Mouse (Mus musculus): ENCODE data around the gene Olfr596. TPM values are rescaled to one million over a fixed set of nuclear protein-coding genes. Genes with fewer than 3 reads are reported as not detected.
"Not testable (repeated sequence)": the region's sequence is repeated elsewhere in the genome, so short reads cannot be mapped to it uniquely, and the experiment has no call there.

Olfr596 gene
- not detected in 2 replicates for polyA plus RNA-seq (2014; fragmentation: Nextera tagmentation; extraction: Ambion mirVana)

- H3K4me1 ChIP-seq (ENCODE audit: control insufficient read depth, insufficient read depth, low read length); H3K27ac ChIP-seq (ENCODE audit: low read depth, low read length); DNase-seq (ENCODE audit: low spot score, missing footprints); H3K9ac ChIP-seq (ENCODE audit: low read length); H3K4me2 ChIP-seq; H3K27me3 ChIP-seq (ENCODE audit: control insufficient read depth, insufficient read depth, low read length); H3K4me3 ChIP-seq (ENCODE audit: low read depth, low read length); ATAC-seq (ENCODE audit: low FRiP score); H3K9me3 ChIP-seq (ENCODE audit: control insufficient read depth, low read length); H3K36me3 ChIP-seq (ENCODE audit: control insufficient read depth, insufficient read depth, low read length): not testable (repeated sequence)
- WGBS = 91% methylated on average over 2 of the region's 2 CpGs
Observed at GRCm38 (mm10) chr7:103305348-103305747, at the start of gene Olfr596. Gene Olfr596, plus strand, starts transcription at chr7:103305648.

DNA sequence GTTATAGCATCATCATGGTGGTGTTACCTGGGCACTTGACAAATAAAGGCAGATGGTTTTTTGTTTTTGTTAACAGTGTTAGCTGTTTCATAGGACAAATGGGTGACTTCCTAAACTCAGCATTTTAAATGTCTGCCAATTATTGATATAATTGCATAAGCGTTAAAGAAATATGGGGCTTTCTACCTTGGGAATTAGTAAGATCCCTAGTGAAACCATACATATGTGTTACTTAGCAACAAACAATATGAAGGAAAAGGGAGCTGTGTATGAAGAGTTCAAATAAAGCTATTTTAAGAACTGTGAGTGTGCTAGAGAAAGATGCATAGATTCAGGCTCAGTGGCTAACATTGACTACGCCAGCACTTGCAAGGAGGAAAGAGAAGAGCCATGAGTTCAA is 10.6 kb downstream of the Olfr596 start, which contains the start of gene Olfr597:
Gene Olfr597 (plus strand): TSS at position 301 of the 400 bp plus-strand sequence.
- 90% methylated on average over 2 of the region's 2 CpGs for WGBS
- DNase-seq (ENCODE audit: low spot score, missing footprints); H3K9me3 ChIP-seq (ENCODE audit: control insufficient read depth, low read length); H3K27ac ChIP-seq (ENCODE audit: low read depth, low read length); H3K4me2 ChIP-seq; ATAC-seq (ENCODE audit: low FRiP score); H3K4me1 ChIP-seq (ENCODE audit: control insufficient read depth, insufficient read depth, low read length); H3K27me3 ChIP-seq (ENCODE audit: control insufficient read depth, insufficient read depth, low read length); H3K4me3 ChIP-seq (ENCODE audit: low read depth, low read length); H3K9ac ChIP-seq (ENCODE audit: low read length); H3K36me3 ChIP-seq (ENCODE audit: control insufficient read depth, insufficient read depth, low read length): not testable (repeated sequence)

GRCm38 (mm10) chr7:103323268-103323667 is 17.8 kb downstream of the Olfr596 start, which contains the start of gene Olfr598:
Gene Olfr598, plus strand, starts transcription at chr7:103323568.
- no peak within 1 kb of the TSS for H3K27ac ChIP-seq (ENCODE audit: low read depth, low read length)
- H3K4me3 ChIP-seq (ENCODE audit: low read depth, low read length) = no peak within 1 kb of the TSS
- no peak within 1 kb of the TSS for H3K9ac ChIP-seq (ENCODE audit: low read length)
- H3K9me3 ChIP-seq (ENCODE audit: control insufficient read depth, low read length) = no peaks in the 10 kb centered on the region
- H3K4me2 ChIP-seq = no peak within 1 kb of the TSS
- H3K27me3 ChIP-seq (ENCODE audit: control insufficient read depth, insufficient read depth, low read length) = no peaks in the 10 kb centered on the region
- no peaks in the 10 kb centered on the region for H3K4me1 ChIP-seq (ENCODE audit: control insufficient read depth, insufficient read depth, low read length)
- no peaks in the 10 kb centered on the region for H3K36me3 ChIP-seq (ENCODE audit: control insufficient read depth, insufficient read depth, low read length)
- no peak for DNase-seq (ENCODE audit: low spot score, missing footprints)
- no peak for ATAC-seq (ENCODE audit: low FRiP score)

DNA sequence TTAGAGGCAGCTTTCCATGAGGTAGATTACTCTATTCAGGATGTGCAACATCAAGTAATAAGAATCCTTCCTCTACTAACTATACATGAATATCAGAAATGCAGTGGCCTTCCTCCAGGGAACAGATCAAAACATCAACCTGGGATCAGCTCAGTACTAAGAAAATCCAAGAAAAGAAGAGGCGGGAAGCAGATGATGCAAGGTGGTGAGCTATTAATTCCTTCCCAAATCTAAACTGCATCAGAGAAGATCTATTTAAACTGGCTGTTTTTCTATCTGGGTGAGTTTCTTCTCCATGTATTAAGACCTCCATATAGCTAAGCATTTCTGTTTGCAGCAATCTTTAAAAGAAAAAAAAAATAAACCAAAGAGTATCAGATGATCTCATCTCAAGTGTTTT is 30.2 kb downstream of the Olfr596 start, which contains the start of gene Olfr599:
Gene Olfr599 (plus strand): TSS at position 301 of the 400 bp plus-strand sequence.
- DNase-seq (ENCODE audit: low spot score, missing footprints) (no peak), ATAC-seq (ENCODE audit: low FRiP score) (no peak)
- no peaks in the 10 kb centered on the region for H3K9me3 ChIP-seq (ENCODE audit: control insufficient read depth, low read length)
- H3K36me3 ChIP-seq (ENCODE audit: control insufficient read depth, insufficient read depth, low read length) = no peaks in the 10 kb centered on the region
- no peak within 1 kb of the TSS for H3K4me2 ChIP-seq
- H3K27me3 ChIP-seq (ENCODE audit: control insufficient read depth, insufficient read depth, low read length) = no peaks in the 10 kb centered on the region
- no peaks in the 10 kb centered on the region for H3K4me1 ChIP-seq (ENCODE audit: control insufficient read depth, insufficient read depth, low read length)
- H3K9ac ChIP-seq (ENCODE audit: low read length) = no peak within 1 kb of the TSS
- H3K27ac ChIP-seq (ENCODE audit: low read depth, low read length) = no peak within 1 kb of the TSS
- no peak within 1 kb of the TSS for H3K4me3 ChIP-seq (ENCODE audit: low read depth, low read length)
- WGBS = 84% methylated on average over 1 of the region's 1 CpGs

DNA sequence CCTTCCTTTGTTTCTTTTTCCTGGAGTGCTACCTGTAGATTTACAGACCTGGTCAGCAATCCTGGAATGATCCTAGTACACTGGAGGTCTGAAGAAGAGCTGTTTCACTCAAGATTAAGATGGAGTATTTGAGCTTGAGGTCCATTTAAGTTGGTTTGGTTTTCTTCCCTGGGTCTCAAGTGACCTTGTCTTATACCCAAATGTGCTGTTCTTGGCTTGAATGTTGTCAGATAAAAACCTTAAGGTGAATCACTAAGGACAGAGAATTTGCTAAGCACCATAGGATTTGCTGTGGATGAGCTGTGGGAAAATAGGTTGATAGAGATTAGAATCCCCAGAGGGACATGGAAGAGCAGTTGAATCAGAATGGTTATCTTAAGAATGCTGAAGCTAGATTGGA is 44.1 kb downstream of the Olfr596 start, which contains the start of gene Olfr600:
Gene Olfr600 (minus strand): TSS at position 101 of the 400 bp plus-strand sequence.
- Histone ChIP-seq H3K9ac (ENCODE audit: low read length) (no peak within 1 kb of the TSS), H3K4me1 (ENCODE audit: control insufficient read depth, insufficient read depth, low read length) (no peaks in the 10 kb centered on the region), H3K4me3 (ENCODE audit: low read depth, low read length) (no peak within 1 kb of the TSS), H3K27ac (ENCODE audit: low read depth, low read length) (no peak within 1 kb of the TSS), H3K4me2 (no peak within 1 kb of the TSS), H3K36me3 (ENCODE audit: control insufficient read depth, insufficient read depth, low read length) (no peaks in the 10 kb centered on the region), H3K9me3 (ENCODE audit: control insufficient read depth, low read length) (no peaks in the 10 kb centered on the region), H3K27me3 (ENCODE audit: control insufficient read depth, insufficient read depth, low read length) (no peaks in the 10 kb centered on the region)
- ATAC-seq (ENCODE audit: low FRiP score) = no peak
- no peak for DNase-seq (ENCODE audit: low spot score, missing footprints)

Small RNAs within 50 kb of the gene (microRNA-seq; reads per million reads assigned to microRNA genes)
- gene Gm23550 (not detected), gene Gm25171 (not detected)

Other genes with a start within 250 kb of the Olfr596 start
- gene Olfr584, start 223.8 kb upstream of the Olfr596 start, polyA plus RNA-seq (2014; fragmentation: Nextera tagmentation; extraction: Ambion mirVana) = not detected in 2 replicates
- not detected in 2 replicates for gene Olfr585, start 207.9 kb upstream of the Olfr596 start, polyA plus RNA-seq (2014; fragmentation: Nextera tagmentation; extraction: Ambion mirVana)
- not detected in 2 replicates for gene Olfr586, start 180.0 kb upstream of the Olfr596 start, polyA plus RNA-seq (2014; fragmentation: Nextera tagmentation; extraction: Ambion mirVana)
- not detected in 2 replicates for gene Olfr588-ps1, start 164.8 kb upstream of the Olfr596 start, polyA plus RNA-seq (2014; fragmentation: Nextera tagmentation; extraction: Ambion mirVana)
- not detected in 2 replicates for gene Olfr589, start 149.3 kb upstream of the Olfr596 start, polyA plus RNA-seq (2014; fragmentation: Nextera tagmentation; extraction: Ambion mirVana)
- gene Olfr591, start 127.3 kb upstream of the Olfr596 start, polyA plus RNA-seq (2014; fragmentation: Nextera tagmentation; extraction: Ambion mirVana) = not detected in 2 replicates
- not detected in 2 replicates for gene Olfr592, start 120.8 kb upstream of the Olfr596 start, polyA plus RNA-seq (2014; fragmentation: Nextera tagmentation; extraction: Ambion mirVana)
- gene Olfr593, start 93.8 kb upstream of the Olfr596 start, polyA plus RNA-seq (2014; fragmentation: Nextera tagmentation; extraction: Ambion mirVana) = not detected in 2 replicates
- not detected in 2 replicates for gene Olfr594, start 88.7 kb upstream of the Olfr596 start, polyA plus RNA-seq (2014; fragmentation: Nextera tagmentation; extraction: Ambion mirVana)
- not detected in 2 replicates for gene Usp17ld, start 53.1 kb upstream of the Olfr596 start, polyA plus RNA-seq (2014; fragmentation: Nextera tagmentation; extraction: Ambion mirVana)
- gene Olfr597, start 10.7 kb downstream of the Olfr596 start, polyA plus RNA-seq (2014; fragmentation: Nextera tagmentation; extraction: Ambion mirVana) = not detected in 2 replicates
- gene Olfr598, start 17.9 kb downstream of the Olfr596 start, polyA plus RNA-seq (2014; fragmentation: Nextera tagmentation; extraction: Ambion mirVana) = not detected in 2 replicates
- not detected in 2 replicates for gene Olfr599, start 30.3 kb downstream of the Olfr596 start, polyA plus RNA-seq (2014; fragmentation: Nextera tagmentation; extraction: Ambion mirVana)
- gene Olfr600, start 44.0 kb downstream of the Olfr596 start, polyA plus RNA-seq (2014; fragmentation: Nextera tagmentation; extraction: Ambion mirVana) = not detected in 2 replicates
- gene Olfr601, start 57.0 kb downstream of the Olfr596 start, polyA plus RNA-seq (2014; fragmentation: Nextera tagmentation; extraction: Ambion mirVana) = not detected in 2 replicates
- gene Olfr603, start 80.5 kb downstream of the Olfr596 start, polyA plus RNA-seq (2014; fragmentation: Nextera tagmentation; extraction: Ambion mirVana) = not detected in 2 replicates
- gene Usp17lc, start 109.4 kb downstream of the Olfr596 start, polyA plus RNA-seq (2014; fragmentation: Nextera tagmentation; extraction: Ambion mirVana) = not detected in 2 replicates
- gene Olfr605, start 139.8 kb downstream of the Olfr596 start, polyA plus RNA-seq (2014; fragmentation: Nextera tagmentation; extraction: Ambion mirVana) = not detected in 2 replicates
- not detected in 2 replicates for gene Olfr606, start 143.4 kb downstream of the Olfr596 start, polyA plus RNA-seq (2014; fragmentation: Nextera tagmentation; extraction: Ambion mirVana)
- not detected in 2 replicates for gene Olfr607, start 158.5 kb downstream of the Olfr596 start, polyA plus RNA-seq (2014; fragmentation: Nextera tagmentation; extraction: Ambion mirVana)
- gene Olfr608, start 164.2 kb downstream of the Olfr596 start, polyA plus RNA-seq (2014; fragmentation: Nextera tagmentation; extraction: Ambion mirVana) = not detected in 2 replicates
- not detected in 2 replicates for gene Olfr609, start 192.4 kb downstream of the Olfr596 start, polyA plus RNA-seq (2014; fragmentation: Nextera tagmentation; extraction: Ambion mirVana)
- gene Olfr610, start 206.5 kb downstream of the Olfr596 start, polyA plus RNA-seq (2014; fragmentation: Nextera tagmentation; extraction: Ambion mirVana) = not detected in 2 replicates
- gene Olfr611, start 215.2 kb downstream of the Olfr596 start, polyA plus RNA-seq (2014; fragmentation: Nextera tagmentation; extraction: Ambion mirVana) = not detected in 2 replicates
- not detected in 2 replicates for gene Olfr612, start 237.1 kb downstream of the Olfr596 start, polyA plus RNA-seq (2014; fragmentation: Nextera tagmentation; extraction: Ambion mirVana)
- not detected in 2 replicates for gene Olfr613, start 242.4 kb downstream of the Olfr596 start, polyA plus RNA-seq (2014; fragmentation: Nextera tagmentation; extraction: Ambion mirVana)